Mouse (Mus musculus): ENCODE data around the gene Limch1. TPM values are rescaled to one million over a fixed set of nuclear protein-coding genes. Genes with fewer than 3 reads are reported as not detected.

Limch1 gene
- polyA plus RNA-seq, 1 experiment = 15.7 TPM

DNA sequence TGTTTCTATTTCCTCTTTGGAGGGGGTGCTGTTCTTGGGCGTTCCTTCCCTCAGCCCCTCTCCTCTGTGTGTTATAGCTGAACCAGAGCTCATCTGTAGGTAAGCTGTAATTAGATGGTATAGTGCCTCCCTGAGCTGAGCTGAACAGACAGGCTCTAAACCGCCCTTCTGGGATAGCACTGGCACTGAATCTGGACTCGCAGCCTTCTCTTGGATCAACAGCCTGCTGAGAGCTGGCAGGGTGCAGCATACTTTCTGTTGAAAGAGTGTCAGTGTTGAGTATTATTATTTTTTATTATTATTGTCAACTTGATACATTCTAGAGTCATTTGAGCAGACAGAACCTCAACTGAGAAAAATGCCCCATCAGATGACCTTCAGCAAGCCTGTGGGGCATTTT, 113.9 kb downstream of the Limch1 start:
- H3K4me3 ChIP-seq (ENCODE audit: low read depth, low read length) = no peak overlapping the region
- no peak overlapping the region for H3K27ac ChIP-seq (ENCODE audit: insufficient read depth, low read length)
- H3K9ac ChIP-seq (ENCODE audit: low read depth, poor library complexity, severe bottlenecking) = no peak overlapping the region
- H3K9me3 ChIP-seq (replicated peaks; ENCODE audit: control insufficient read depth, insufficient read depth, low read length, poor library complexity, severe bottlenecking) = no peaks in the 10 kb centered on the region; the same call in 1 of the 2 replicates
- H3K27me3 ChIP-seq (ENCODE audit: control insufficient read depth, insufficient read depth, low read length, poor library complexity, severe bottlenecking) = no peaks in the 10 kb centered on the region
- H3K36me3 ChIP-seq (ENCODE audit: control insufficient read depth, insufficient read depth, low read length, poor library complexity, severe bottlenecking) = no peaks in the 10 kb centered on the region
- TF ChIP-seq EP300 (IDR thresholded peaks at IDR 0.05; ENCODE audit: insufficient read depth, low read depth, low read length) = no peak
- TF ChIP-seq CTCF (IDR thresholded peaks at IDR 0.05; ENCODE audit: low read depth, low read length) = no peak
- H3K4me1 ChIP-seq (ENCODE audit: control insufficient read depth, insufficient read depth, low read length) = no peaks in the 10 kb centered on the region

DNA sequence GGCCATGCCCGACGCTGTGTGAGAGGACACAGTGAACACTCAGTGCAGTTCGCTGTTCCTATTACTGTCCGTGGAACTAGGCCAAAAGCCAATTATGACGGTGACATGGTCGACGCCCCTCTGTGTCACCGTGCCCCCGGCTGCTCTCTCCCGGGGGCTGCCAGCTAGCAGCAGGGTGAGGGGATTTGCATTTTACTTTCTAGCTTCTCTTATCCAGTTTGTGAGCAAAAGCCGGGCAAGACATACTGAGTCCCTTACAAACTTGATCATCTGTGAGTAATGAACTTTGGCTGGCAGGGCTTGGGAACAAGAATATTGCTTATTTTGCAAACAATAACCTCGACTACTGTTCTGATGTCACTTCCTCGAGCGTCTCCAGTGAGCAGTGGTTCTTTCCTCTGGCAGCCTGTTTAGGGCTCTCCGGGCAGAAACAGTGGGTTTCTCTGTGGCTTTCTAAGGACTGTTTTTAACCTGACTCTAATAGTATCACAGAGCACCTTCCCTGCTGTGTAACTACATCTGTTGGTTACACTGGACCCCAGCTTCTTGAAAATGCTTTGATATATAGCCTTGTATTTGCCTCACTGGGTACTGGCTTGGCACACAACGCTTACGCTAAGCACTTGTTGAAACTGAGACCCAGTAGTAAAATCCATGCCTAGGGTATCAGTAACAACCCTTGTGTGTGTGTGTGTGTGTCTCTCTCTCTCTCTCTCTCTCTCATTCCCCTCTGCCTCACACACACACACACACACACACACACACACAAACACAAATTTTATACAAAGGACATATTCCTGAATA, 115.8 kb downstream of the Limch1 start:
- no peak overlapping the region for H3K9ac ChIP-seq (ENCODE audit: low read depth, poor library complexity, severe bottlenecking)
- H3K4me3 ChIP-seq (ENCODE audit: low read depth, low read length) = no peak overlapping the region
- H3K9me3 ChIP-seq (replicated peaks; ENCODE audit: control insufficient read depth, insufficient read depth, low read length, poor library complexity, severe bottlenecking) = no peaks in the 10 kb centered on the region; the same call in 1 of the 2 replicates
- no peak overlapping the region for H3K27ac ChIP-seq (ENCODE audit: insufficient read depth, low read length)
- H3K36me3 ChIP-seq (ENCODE audit: control insufficient read depth, insufficient read depth, low read length, poor library complexity, severe bottlenecking) = no peaks in the 10 kb centered on the region
- TF ChIP-seq CTCF (IDR thresholded peaks at IDR 0.05; ENCODE audit: low read depth, low read length) (no peak), EP300 (IDR thresholded peaks at IDR 0.05; ENCODE audit: insufficient read depth, low read depth, low read length) (no peak), POLR2A (IDR thresholded peaks at IDR 0.05; ENCODE audit: insufficient read depth, low read length) (no peak)
- H3K27me3 ChIP-seq (ENCODE audit: control insufficient read depth, insufficient read depth, low read length, poor library complexity, severe bottlenecking) = no peaks in the 10 kb centered on the region
- H3K4me1 ChIP-seq (ENCODE audit: control insufficient read depth, insufficient read depth, low read length) = no peaks in the 10 kb centered on the region

- no peak overlapping the region for H3K9ac ChIP-seq (ENCODE audit: low read depth, poor library complexity, severe bottlenecking)
- no peaks in the 10 kb centered on the region; the same call in 1 of the 2 replicates for H3K9me3 ChIP-seq (replicated peaks; ENCODE audit: control insufficient read depth, insufficient read depth, low read length, poor library complexity, severe bottlenecking)
- no peak overlapping the region for H3K4me3 ChIP-seq (ENCODE audit: low read depth, low read length)
- no peaks in the 10 kb centered on the region for H3K4me1 ChIP-seq (ENCODE audit: control insufficient read depth, insufficient read depth, low read length)
- TF ChIP-seq CTCF (IDR thresholded peaks at IDR 0.05; ENCODE audit: low read depth, low read length) (no peak), POLR2A (IDR thresholded peaks at IDR 0.05; ENCODE audit: insufficient read depth, low read length) (no peak)
- H3K27ac ChIP-seq (ENCODE audit: insufficient read depth, low read length) = no peak overlapping the region
- H3K36me3 ChIP-seq (ENCODE audit: control insufficient read depth, insufficient read depth, low read length, poor library complexity, severe bottlenecking) = no peaks in the 10 kb centered on the region
- H3K27me3 ChIP-seq (ENCODE audit: control insufficient read depth, insufficient read depth, low read length, poor library complexity, severe bottlenecking) = no peaks in the 10 kb centered on the region
These were observed 116.5 kb downstream of the Limch1 start for GRCm38 (mm10) chr5:66862151-66862550.

- TF ChIP-seq EP300 (IDR thresholded peaks at IDR 0.05; ENCODE audit: insufficient read depth, low read depth, low read length) (no peak), POLR2A (IDR thresholded peaks at IDR 0.05; ENCODE audit: insufficient read depth, low read length) (no peak)
- H3K27me3 ChIP-seq (ENCODE audit: control insufficient read depth, insufficient read depth, low read length, poor library complexity, severe bottlenecking) = no peaks in the 10 kb centered on the region
- H3K27ac ChIP-seq (ENCODE audit: insufficient read depth, low read length) = no peak overlapping the region
These were observed 119.6 kb downstream of the Limch1 start for GRCm38 (mm10) chr5:66865229-66865628.

DNA sequence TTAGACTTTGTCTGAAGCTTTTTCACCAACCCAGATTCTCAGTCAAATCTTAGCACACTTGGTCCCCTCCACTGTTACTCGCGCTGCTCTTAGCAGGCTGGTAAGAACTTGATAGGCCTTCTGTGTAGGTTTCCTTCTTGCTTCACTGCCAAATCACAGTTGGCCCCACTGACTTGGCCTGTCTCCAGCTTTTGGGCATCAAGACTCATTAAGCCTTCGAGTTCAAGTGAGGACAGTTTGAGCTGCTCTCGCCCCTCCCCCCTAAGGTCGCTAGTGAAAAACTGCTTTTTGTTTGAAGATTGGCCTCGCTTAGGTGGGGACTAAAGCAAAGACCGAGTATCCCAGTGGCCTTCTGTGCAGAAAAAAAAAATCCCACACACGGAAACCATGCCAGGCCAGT, 120.4 kb downstream of the Limch1 start:
- TF ChIP-seq EP300 (IDR thresholded peaks at IDR 0.05; ENCODE audit: insufficient read depth, low read depth, low read length) (no peak), CTCF (IDR thresholded peaks at IDR 0.05; ENCODE audit: low read depth, low read length) (no peak), POLR2A (IDR thresholded peaks at IDR 0.05; ENCODE audit: insufficient read depth, low read length) (no peak)
- no peaks in the 10 kb centered on the region for H3K27me3 ChIP-seq (ENCODE audit: control insufficient read depth, insufficient read depth, low read length, poor library complexity, severe bottlenecking)
- no peaks in the 10 kb centered on the region for H3K9me3 ChIP-seq (replicated peaks; ENCODE audit: control insufficient read depth, insufficient read depth, low read length, poor library complexity, severe bottlenecking)
- H3K4me3 ChIP-seq (ENCODE audit: low read depth, low read length) = no peak overlapping the region
- no peak overlapping the region for H3K27ac ChIP-seq (ENCODE audit: insufficient read depth, low read length)
- no peak overlapping the region for H3K9ac ChIP-seq (ENCODE audit: low read depth, poor library complexity, severe bottlenecking)
- H3K36me3 ChIP-seq (ENCODE audit: control insufficient read depth, insufficient read depth, low read length, poor library complexity, severe bottlenecking) = no peaks in the 10 kb centered on the region
- H3K4me1 ChIP-seq (ENCODE audit: control insufficient read depth, insufficient read depth, low read length) = no peaks in the 10 kb centered on the region

More at GRCm38 (mm10) chr5:66865229-66865628, 119.6 kb downstream of the Limch1 start:
- Histone ChIP-seq H3K4me3 (ENCODE audit: low read depth, low read length) (no peak overlapping the region), H3K36me3 (ENCODE audit: control insufficient read depth, insufficient read depth, low read length, poor library complexity, severe bottlenecking) (no peaks in the 10 kb centered on the region), H3K4me1 (ENCODE audit: control insufficient read depth, insufficient read depth, low read length) (no peaks in the 10 kb centered on the region), H3K9me3 (replicated peaks; ENCODE audit: control insufficient read depth, insufficient read depth, low read length, poor library complexity, severe bottlenecking) (no peaks in the 10 kb centered on the region), H3K9ac (ENCODE audit: low read depth, poor library complexity, severe bottlenecking) (no peak overlapping the region)

- no peak for TF ChIP-seq POLR2A (IDR thresholded peaks at IDR 0.05; ENCODE audit: insufficient read depth, low read length)
- TF ChIP-seq EP300 (IDR thresholded peaks at IDR 0.05; ENCODE audit: insufficient read depth, low read depth, low read length) = no peak
- no peak for TF ChIP-seq CTCF (IDR thresholded peaks at IDR 0.05; ENCODE audit: low read depth, low read length)
- H3K9ac ChIP-seq (ENCODE audit: low read depth, poor library complexity, severe bottlenecking) = no peak overlapping the region
- no peaks in the 10 kb centered on the region for H3K36me3 ChIP-seq (ENCODE audit: control insufficient read depth, insufficient read depth, low read length, poor library complexity, severe bottlenecking)
- no peak overlapping the region for H3K27ac ChIP-seq (ENCODE audit: insufficient read depth, low read length)
- H3K4me3 ChIP-seq (ENCODE audit: low read depth, low read length) = no peak overlapping the region
- no peaks in the 10 kb centered on the region for H3K27me3 ChIP-seq (ENCODE audit: control insufficient read depth, insufficient read depth, low read length, poor library complexity, severe bottlenecking)
- H3K9me3 ChIP-seq (replicated peaks; ENCODE audit: control insufficient read depth, insufficient read depth, low read length, poor library complexity, severe bottlenecking) = no peaks in the 10 kb centered on the region
- H3K4me1 ChIP-seq (ENCODE audit: control insufficient read depth, insufficient read depth, low read length) = no peaks in the 10 kb centered on the region
These were observed 123.9 kb downstream of the Limch1 start for GRCm38 (mm10) chr5:66869545-66869944.
